Mouse (Mus musculus) limb, embryonic 14.5 days (tissue): ENCODE measurements around the gene Lnp1. TPM values are rescaled to one million over a fixed set of nuclear protein-coding genes. Genes with fewer than 3 reads are reported as not detected.
"Not testable (repeated sequence)": the region's sequence is repeated elsewhere in the genome, so short reads cannot be mapped to it uniquely, and the experiment has no call there.

ENCODE experiments used
- ATAC-seq: fragments of 200-750 bp; cut with Nextera tagmentation; 2 replicates; pipeline ENCODE4 v1.8.0; 2017; ENCODE audit warnings: low read depth, moderate number of reproducible peaks, moderate TSS enrichment; ENCODE audit not compliant: low FRiP score
- DNase-seq: peaks from one replicate; pipeline ENCODE4 v3.0.0-alpha.2; 2015; ENCODE audit warnings: low spot score
- H3K27ac ChIP-seq: fragments of 300-500 bp; sonication (generic); replicated peaks from 2 replicates; pipeline ENCODE4 v1.5.1; 2014; ENCODE audit warnings: low read depth, mild to moderate bottlenecking, low read length, moderate library complexity, mixed read lengths
- H3K27me3 ChIP-seq: fragments of 300-500 bp; sonication (generic); 2 replicates; pipeline ENCODE4 v1.6.1; 2014; ENCODE audit warnings: low read length, mixed read lengths; ENCODE audit not compliant: control insufficient read depth, insufficient read depth
- H3K36me3 ChIP-seq: fragments of 300-500 bp; sonication (generic); 2 replicates; pipeline ENCODE4 v1.6.1; 2014; ENCODE audit warnings: mild to moderate bottlenecking, low read length, moderate library complexity, mixed read lengths; ENCODE audit not compliant: control insufficient read depth, insufficient read depth
- H3K4me1 ChIP-seq: fragments of 300-500 bp; sonication (generic); 2 replicates; pipeline ENCODE4 v1.6.1; 2014; ENCODE audit warnings: antibody characterized with exemption, low read length, mixed read lengths; ENCODE audit not compliant: control insufficient read depth, insufficient read depth
- H3K4me2 ChIP-seq: fragments of 300-500 bp; sonication (generic); replicated peaks from 2 replicates; pipeline ENCODE4 v1.6.1; 2014; ENCODE audit warnings: low read depth, mild to moderate bottlenecking, low read length, moderate library complexity; ENCODE audit not compliant: severe bottlenecking
- H3K4me3 ChIP-seq: fragments of 300-500 bp; sonication (generic); replicated peaks from 2 replicates; pipeline ENCODE4 v1.5.1; 2014; ENCODE audit warnings: low read length
- H3K9ac ChIP-seq: fragments of 300-500 bp; sonication (generic); 2 replicates; pipeline ENCODE4 v1.6.1; 2014; ENCODE audit warnings: mild to moderate bottlenecking, low read depth, low read length, moderate library complexity; ENCODE audit not compliant: severe bottlenecking
- H3K9me3 ChIP-seq: fragments of 300-500 bp; sonication (generic); 2 replicates; pipeline ENCODE4 v1.6.1; 2016; ENCODE audit warnings: low read length; ENCODE audit not compliant: control insufficient read depth
- POLR2A ChIP-seq: fragments of 200-500 bp; IDR thresholded peaks from 2 replicates; pipeline ENCODE4 v1.8.0; 2012; ENCODE audit warnings: inconsistent platforms, mild to moderate bottlenecking, moderate library complexity, borderline replicate concordance; ENCODE audit not compliant: insufficient read depth, insufficient read length; ENCODE audit errors: extremely low read depth
- WGBS: fragments of 180-500 bp; shearing (Covaris S2); extraction: QIAGEN DNeasy Blood & Tissue Kit; methylation state at CpG from one replicate; pipeline ENCODE4 v1.1.7; 2014; 5-methylcytosine and 5-hydroxymethylcytosine counted together
- polyA plus RNA-seq, 2 experiments: library from polyadenylated mRNA; depleted of rRNA in 1 of 2; stranded (reverse) in 1 of 2; unstranded in 1 of 2; fragments of >200 nt; fragmentation: Nextera tagmentation in 1 of 2; extraction: Ambion mirVana in 1 of 2; gene quantifications; 2 replicates each; pipeline versions ENCODE4 v1.2.1 to v1.2.3; 2012 to 2014

Lnp1 gene
- polyA plus RNA-seq (2012; rRNA removed) (0.10 TPM in 1 of 2 replicates, not detected in the other), polyA plus RNA-seq (2014; fragmentation: Nextera tagmentation; extraction: Ambion mirVana) (not detected in 2 replicates)

DNA sequence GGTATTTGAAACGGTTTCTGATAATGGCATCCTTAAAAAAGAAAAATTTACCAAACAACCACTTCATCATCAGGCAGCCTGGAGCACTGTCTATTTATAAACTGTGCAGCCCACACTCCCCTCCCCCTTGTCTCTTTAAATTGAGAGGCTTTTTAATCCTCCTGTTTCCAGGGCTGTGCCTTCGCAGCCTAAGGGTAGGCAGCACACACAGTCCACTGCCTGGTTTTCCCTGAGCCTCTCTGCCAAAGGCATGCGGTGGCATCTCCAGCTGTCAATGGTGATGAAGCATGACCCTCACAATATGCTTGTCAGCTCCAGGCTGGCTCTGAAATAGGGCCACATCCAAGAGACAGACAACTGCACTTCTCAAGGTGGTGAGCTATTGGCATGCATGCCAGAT lies at the start of gene Lnp1:
Lnp1 (minus strand) TSS at position 39 of the 400 bp plus-strand sequence.
- no peaks in the 10 kb centered on the region for H3K36me3 ChIP-seq
- no peaks in the 10 kb centered on the region for H3K4me1 ChIP-seq
- no peak within 1 kb of the TSS for H3K9ac ChIP-seq
- no peak within 1 kb of the TSS for H3K27ac ChIP-seq
- 58% methylated on average over 3 of the region's 3 CpGs for WGBS
- no peak for TF ChIP-seq POLR2A
- no peaks in the 10 kb centered on the region for H3K27me3 ChIP-seq
- no peak for DNase-seq
- no peak within 1 kb of the TSS for H3K4me2 ChIP-seq
- H3K4me3 ChIP-seq = no peak within 1 kb of the TSS
- no peaks in the 10 kb centered on the region for H3K9me3 ChIP-seq
- no peak for ATAC-seq

DNA sequence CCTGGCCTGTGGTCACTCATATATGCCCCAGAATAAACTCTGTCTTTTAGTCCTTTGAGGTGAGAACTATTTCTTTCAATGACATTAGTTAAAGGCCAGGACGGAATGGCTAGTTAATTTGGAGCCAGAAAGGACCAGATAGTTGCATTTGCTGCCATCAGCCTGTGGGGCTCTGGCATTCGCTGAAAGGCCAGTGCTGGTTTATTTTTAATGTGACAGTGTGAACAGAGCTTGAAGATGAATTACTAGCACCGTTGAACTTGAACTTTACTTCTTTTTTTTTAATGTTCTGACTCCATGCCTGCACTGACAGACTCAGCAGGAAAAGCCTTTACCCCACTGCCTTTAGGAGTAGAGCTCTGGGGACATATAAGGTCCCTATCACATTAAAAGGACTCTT lies 46.8 kb upstream of the Lnp1 start:
- H3K4me1 ChIP-seq = no peaks in the 10 kb centered on the region
- no peaks in the 10 kb centered on the region for H3K36me3 ChIP-seq
- no peak overlapping the region for H3K4me2 ChIP-seq
- no peak for ATAC-seq
- H3K4me3 ChIP-seq = no peak overlapping the region
- H3K27ac ChIP-seq = no peak overlapping the region
- no peaks in the 10 kb centered on the region for H3K9me3 ChIP-seq
- no peak for TF ChIP-seq POLR2A
- H3K27me3 ChIP-seq = no peaks in the 10 kb centered on the region
- no peak overlapping the region for H3K9ac ChIP-seq
- no peak for DNase-seq
- WGBS = 74% methylated on average over 3 of the region's 3 CpGs

DNA sequence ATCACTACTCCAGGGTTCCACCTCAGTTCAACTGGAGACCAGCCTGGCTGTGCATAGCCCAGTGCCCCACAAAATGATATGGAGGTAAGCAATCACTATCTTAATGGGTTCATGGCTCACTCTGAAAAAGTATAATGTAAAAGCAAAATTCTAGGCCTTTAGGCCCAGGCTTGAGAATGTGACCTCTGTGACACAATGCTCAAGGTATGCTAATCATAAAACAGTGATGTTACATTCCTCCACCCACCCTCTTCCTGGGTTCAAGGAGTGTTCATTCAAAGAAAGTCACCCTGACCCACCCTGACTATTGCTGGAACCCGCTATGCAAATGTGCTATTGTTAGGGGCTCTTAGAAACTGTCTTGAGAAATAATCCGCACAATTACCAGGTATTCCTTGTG lies 30.4 kb upstream of the Lnp1 start:
- ATAC-seq, H3K4me1 ChIP-seq, H3K27ac ChIP-seq, H3K4me3 ChIP-seq, H3K36me3 ChIP-seq, H3K9ac ChIP-seq, H3K27me3 ChIP-seq, H3K4me2 ChIP-seq, DNase-seq, H3K9me3 ChIP-seq: not testable (repeated sequence)
- WGBS = 82% methylated on average over 2 of the region's 2 CpGs

DNA sequence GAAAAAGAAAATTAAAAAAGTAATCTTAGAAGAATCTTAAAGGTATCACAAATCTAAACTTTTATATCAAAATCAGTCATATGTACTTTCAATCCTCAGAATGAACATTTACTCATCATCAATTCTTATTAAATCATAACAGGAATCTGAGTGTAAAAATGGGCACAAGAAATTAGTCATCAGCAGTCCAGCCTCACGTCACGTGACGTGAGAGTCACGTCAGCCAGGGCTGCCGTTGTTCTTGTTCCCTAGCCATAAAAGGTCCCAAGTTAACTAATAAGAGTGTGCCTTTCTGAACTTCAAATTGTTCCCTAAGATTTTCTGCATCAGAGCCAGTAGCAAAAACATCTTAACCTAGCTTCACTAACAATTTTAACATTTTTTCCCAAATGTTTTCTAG lies 21.2 kb upstream of the Lnp1 start:
- DNase-seq (no peak), ATAC-seq (no peak)
- no peaks in the 10 kb centered on the region for H3K36me3 ChIP-seq
- no peak overlapping the region for H3K9ac ChIP-seq
- no peak overlapping the region for H3K4me3 ChIP-seq
- no peak overlapping the region for H3K27ac ChIP-seq
- H3K27me3 ChIP-seq = no peaks in the 10 kb centered on the region
- no peak overlapping the region for H3K4me2 ChIP-seq
- no peaks in the 10 kb centered on the region for H3K4me1 ChIP-seq
- 81% methylated on average over 5 of the region's 5 CpGs for WGBS
- H3K9me3 ChIP-seq = no peaks in the 10 kb centered on the region
- no peak for TF ChIP-seq POLR2A

DNA sequence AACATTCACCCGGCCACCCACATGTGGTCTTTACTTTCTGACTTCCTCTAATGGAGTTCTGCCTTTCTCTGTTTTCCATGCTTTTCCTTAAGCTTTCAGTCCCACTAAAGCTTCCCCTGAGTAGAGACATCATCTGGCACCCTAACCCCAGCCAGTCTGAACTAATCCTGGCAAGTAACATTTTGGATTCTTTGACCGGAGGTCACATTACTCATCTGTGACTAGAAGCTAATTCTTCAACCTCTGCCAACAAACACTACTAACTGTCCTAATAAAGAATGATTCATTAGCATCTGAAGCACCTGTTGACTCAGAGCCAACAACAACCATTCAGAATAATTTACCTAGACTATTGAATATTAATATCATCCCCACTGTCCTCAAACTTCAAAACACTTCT lies 14.5 kb upstream of the Lnp1 start:
- Histone ChIP-seq H3K4me2 (no peak overlapping the region), H3K4me1 (no peaks in the 10 kb centered on the region), H3K36me3 (no peaks in the 10 kb centered on the region), H3K9ac (no peak overlapping the region), H3K27me3 (no peaks in the 10 kb centered on the region), H3K9me3 (no peaks in the 10 kb centered on the region), H3K4me3 (no peak overlapping the region), H3K27ac (no peak overlapping the region)
- 90% methylated on average over 2 of the region's 2 CpGs for WGBS
- ATAC-seq (no peak), DNase-seq (no peak)
- no peak for TF ChIP-seq POLR2A

DNA sequence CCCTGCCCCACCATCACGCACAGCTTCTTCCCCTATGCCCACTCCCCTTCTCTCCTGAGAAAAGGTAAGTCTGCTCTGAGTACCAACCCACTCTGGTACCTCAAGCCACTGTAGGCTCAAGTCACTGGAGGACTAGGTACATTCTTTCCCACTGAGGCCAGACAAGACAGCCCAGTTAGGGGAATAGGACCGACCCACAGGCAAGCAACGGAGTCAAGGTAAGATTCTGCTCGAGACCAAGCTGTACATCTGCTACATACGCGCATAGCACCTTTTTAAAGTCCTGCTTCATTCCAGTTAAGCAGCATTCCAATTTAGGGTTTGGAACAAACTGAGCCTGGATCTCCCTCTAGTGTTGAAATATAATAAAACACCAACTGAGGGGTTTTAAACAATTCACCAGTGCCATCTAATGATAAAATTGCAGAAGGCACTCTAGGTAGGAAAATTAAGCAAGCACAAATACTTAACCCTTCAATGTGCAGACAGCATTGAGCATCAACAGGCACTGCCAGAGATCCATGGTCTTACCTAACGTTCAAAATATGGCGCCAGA lies 7.7 kb downstream of the Lnp1 start:
- no peaks in the 10 kb centered on the region for H3K9me3 ChIP-seq
- no peak overlapping the region for H3K27ac ChIP-seq
- no peak for TF ChIP-seq POLR2A
- WGBS = 21% methylated on average over 8 of the region's 8 CpGs
- DNase-seq (peak; percentile 90), ATAC-seq (peak; percentile 73)
- H3K36me3 ChIP-seq = no peaks in the 10 kb centered on the region
- H3K9ac ChIP-seq = no peak overlapping the region
- H3K4me2 ChIP-seq = no peak overlapping the region
- H3K4me3 ChIP-seq = no peak overlapping the region
- H3K4me1 ChIP-seq = no peaks in the 10 kb centered on the region
- no peaks in the 10 kb centered on the region for H3K27me3 ChIP-seq
